Mouse (Mus musculus) CH12.LX (cell line): ENCODE measurements around the gene Trdmt1.

Experiments used
- CTCF ChIP-seq, 2 experiments: IDR thresholded peaks in 1 of 2; conservative IDR thresholded peaks in 1 of 2; 2 replicates each; pipeline ENCODE4 v1.5.1; 2011 to 2012; ENCODE audit warnings: low read depth in 2 of 2, low read length in 2 of 2, improper control_type of control experiment in 1 of 2, inconsistent platforms in 1 of 2, mild to moderate bottlenecking in 1 of 2, moderate library complexity in 1 of 2
- EP300 ChIP-seq: IDR thresholded peaks from 2 replicates; pipeline ENCODE4 v1.6.1; 2011; ENCODE audit warnings: low read length, improper control_type of control experiment
- MAX ChIP-seq: IDR thresholded peaks from 2 replicates; pipeline ENCODE4 v1.6.1; 2011; ENCODE audit warnings: low read length, improper control_type of control experiment
- MXI1 ChIP-seq: IDR thresholded peaks from 2 replicates; pipeline ENCODE4 v1.6.1; 2011; ENCODE audit warnings: mild to moderate bottlenecking, low read depth, low read length, improper control_type of control experiment
- POLR2A ChIP-seq: IDR thresholded peaks from 2 replicates; pipeline ENCODE4 v1.6.1; 2011; ENCODE audit warnings: low read depth, mild to moderate bottlenecking, improper control_type of control experiment, low read length
- USF1 ChIP-seq: IDR thresholded peaks from 2 replicates; pipeline ENCODE4 v1.6.1; 2014; ENCODE audit warnings: low read depth, mild to moderate bottlenecking, inconsistent platforms, low read length, improper control_type of control experiment
- USF2 ChIP-seq: conservative IDR thresholded peaks from 2 replicates; pipeline ENCODE4 v1.6.1; 2011; ENCODE audit warnings: low read depth, low read length, improper control_type of control experiment

DNA sequence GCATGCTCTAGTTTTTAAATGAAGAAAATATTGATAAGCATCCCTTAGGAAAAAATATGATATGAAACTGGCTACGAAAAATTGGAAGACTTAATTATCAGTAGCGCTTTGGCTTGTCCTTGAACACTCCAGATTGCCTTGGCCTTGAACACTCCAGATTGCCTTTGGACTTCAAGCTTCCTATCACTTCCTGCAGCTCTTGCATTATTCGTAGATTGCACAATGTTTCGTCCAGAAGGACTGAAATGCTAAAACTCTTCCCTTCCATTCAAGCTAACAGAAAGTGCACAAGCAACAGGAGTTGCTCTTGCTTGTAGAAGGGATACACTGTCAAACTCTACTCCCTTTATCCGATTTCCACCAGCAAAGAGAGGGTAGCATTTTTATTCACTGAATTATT lies 14.8 kb upstream of the Trdmt1 start:
- TF ChIP-seq EP300 = no peak
- TF ChIP-seq USF2 = no peak
- no peak for TF ChIP-seq MAX
- no peak for TF ChIP-seq MXI1
- TF ChIP-seq USF1 = no peak
- no peak for TF ChIP-seq CTCF (conservative IDR thresholded peaks at IDR 0.05 in 1 of 2, IDR thresholded peaks at IDR 0.05 in 1 of 2; ENCODE audit: low read depth in 2 of 2, low read length in 2 of 2)
- TF ChIP-seq POLR2A = no peak
